Mouse (Mus musculus): ENCODE results near the gene Ube2u. TPM values are rescaled to one million over a fixed set of nuclear protein-coding genes. Genes with fewer than 3 reads are reported as not detected.
"Not testable (repeated sequence)": the region's sequence is repeated elsewhere in the genome, so short reads cannot be mapped to it uniquely, and the experiment has no call there.

The Ube2u gene
- not detected for total RNA-seq (2021)

GRCm38 (mm10) chr4:100478592-100479321, at the start of gene Ube2u:
Gene Ube2u (plus strand): TSS chr4:100478849.
- DNase-seq = peak in 1 of 2 experiments; percentile 18

GRCm38 (mm10) chr4:100429371-100429900, 49.2 kb upstream of the Ube2u start:
- DNase-seq = no peak

GRCm38 (mm10) chr4:100435281-100436168, 43.1 kb upstream of the Ube2u start:
- DNase-seq = no peak

- no peak for DNase-seq
These were observed 42.5 kb upstream of the Ube2u start for GRCm38 (mm10) chr4:100436169-100436547.

GRCm38 (mm10) chr4:100446897-100447296, 31.8 kb upstream of the Ube2u start:
- no peak for DNase-seq

GRCm38 (mm10) chr4:100462493-100463120, 16.0 kb upstream of the Ube2u start:
- DNase-seq = no peak

- no peak for DNase-seq
These were observed 9.8 kb downstream of the Ube2u start for GRCm38 (mm10) chr4:100488447-100488846.

- DNase-seq = no peak
These were observed 16.5 kb downstream of the Ube2u start for GRCm38 (mm10) chr4:100495176-100495575.

GRCm38 (mm10) chr4:100496521-100496920, 17.9 kb downstream of the Ube2u start:
- no peak for DNase-seq

GRCm38 (mm10) chr4:100498192-100498591, 19.5 kb downstream of the Ube2u start:
- DNase-seq = no peak

- DNase-seq = not testable (repeated sequence)
These were observed 20.5 kb downstream of the Ube2u start for GRCm38 (mm10) chr4:100499037-100499601.

- no peak for DNase-seq
These were observed 24.7 kb downstream of the Ube2u start for GRCm38 (mm10) chr4:100503337-100503736.

- no peak for DNase-seq
These were observed 39.0 kb downstream of the Ube2u start for GRCm38 (mm10) chr4:100517646-100518045.

- no peak for DNase-seq
These were observed 43.9 kb downstream of the Ube2u start for GRCm38 (mm10) chr4:100522534-100522933.

- DNase-seq = no peak
These were observed 46.1 kb downstream of the Ube2u start for GRCm38 (mm10) chr4:100524741-100525140.

- no peak for DNase-seq
These were observed 47.6 kb downstream of the Ube2u start for GRCm38 (mm10) chr4:100526296-100526695.

- no peak for DNase-seq
These were observed 48.4 kb downstream of the Ube2u start for GRCm38 (mm10) chr4:100527086-100527485.

GRCm38 (mm10) chr4:100527554-100528001, 48.9 kb downstream of the Ube2u start:
- no peak for DNase-seq

GRCm38 (mm10) chr4:100533607-100534006, 55.0 kb downstream of the Ube2u start:
- no peak for DNase-seq

GRCm38 (mm10) chr4:100534946-100535345, 56.3 kb downstream of the Ube2u start:
- DNase-seq = no peak

GRCm38 (mm10) chr4:100537898-100538297, 59.2 kb downstream of the Ube2u start:
- DNase-seq = peak in 1 of 2 experiments; percentile 24

- DNase-seq = no peak
These were observed 60.8 kb downstream of the Ube2u start for GRCm38 (mm10) chr4:100539483-100539882.
